Mouse (Mus musculus) telencephalon, adult 2 months (tissue): ENCODE data around the gene Tmem267.
"Not testable (repeated sequence)": the region's sequence is repeated elsewhere in the genome, so short reads cannot be mapped to it uniquely, and the experiment has no call there.

ENCODE experiments used
- DNase-seq: peaks from one replicate; pipeline ENCODE4 v3.0.0-alpha.2; 2011; ENCODE audit warnings: low read depth, low spot score

Gene Tmem267

DNA sequence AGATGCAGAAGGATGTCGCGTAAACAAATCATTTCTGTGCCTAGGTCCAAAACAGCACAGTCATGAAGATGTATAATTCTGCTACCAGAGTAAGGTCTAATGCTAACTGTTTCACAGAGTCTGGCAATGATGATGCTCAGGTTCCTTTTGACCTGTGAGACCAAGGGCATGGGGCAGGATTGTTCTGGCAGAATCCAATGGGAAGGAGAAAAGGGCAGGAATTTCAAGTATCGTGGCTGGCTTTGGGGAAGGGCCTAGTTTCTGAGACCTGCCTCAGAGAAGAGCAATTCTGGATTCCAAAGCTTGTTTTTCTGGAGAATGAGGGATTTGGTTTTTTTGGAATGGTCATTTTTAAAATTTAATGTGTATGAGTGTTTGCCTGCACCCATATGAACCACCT is 131.0 kb downstream of the Tmem267 start:
- no peak for DNase-seq

DNA sequence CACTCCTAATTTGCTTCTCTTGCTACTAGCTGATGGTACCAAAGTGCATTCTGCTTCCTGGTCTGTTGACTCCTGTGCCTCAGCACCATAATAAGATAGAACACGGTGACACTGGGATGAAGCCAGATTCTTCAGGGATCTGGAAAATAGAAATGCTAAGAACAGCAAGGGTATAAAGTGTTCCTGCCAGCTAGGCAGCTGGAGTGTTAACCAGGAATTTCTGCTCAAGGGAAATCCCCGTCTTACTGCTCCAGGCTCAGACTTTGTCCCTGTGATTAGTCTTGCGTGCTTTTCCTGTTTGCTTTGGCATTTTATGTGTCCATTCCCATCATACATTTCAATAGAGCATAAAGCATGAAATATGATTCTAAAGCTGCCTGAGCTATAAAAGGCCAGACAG is 131.9 kb downstream of the Tmem267 start:
- no peak for DNase-seq

DNA sequence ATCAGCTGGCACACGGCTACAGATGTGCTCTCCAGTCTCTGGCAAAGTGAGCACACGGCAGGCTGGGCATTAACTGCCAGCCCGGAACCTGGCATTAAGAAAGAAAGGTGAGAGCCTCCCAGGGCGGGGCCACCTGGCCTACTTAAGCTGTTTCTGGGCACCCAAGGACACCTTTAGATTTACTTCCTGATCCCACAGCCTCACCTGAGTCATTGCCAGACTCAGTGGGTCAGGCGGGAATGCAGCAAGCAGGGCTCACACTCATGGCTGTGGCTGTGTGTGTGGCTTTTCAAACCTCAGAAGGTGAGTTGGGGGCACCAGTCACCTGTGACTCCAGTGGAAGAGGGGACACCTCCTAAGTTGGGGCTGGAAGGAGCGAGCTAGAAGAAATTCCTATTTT is 135.8 kb downstream of the Tmem267 start, which contains the start of gene Ccl28:
Gene Ccl28 (plus strand): TSS at position 186 of the 400 bp plus-strand sequence.
- no peak for DNase-seq

DNA sequence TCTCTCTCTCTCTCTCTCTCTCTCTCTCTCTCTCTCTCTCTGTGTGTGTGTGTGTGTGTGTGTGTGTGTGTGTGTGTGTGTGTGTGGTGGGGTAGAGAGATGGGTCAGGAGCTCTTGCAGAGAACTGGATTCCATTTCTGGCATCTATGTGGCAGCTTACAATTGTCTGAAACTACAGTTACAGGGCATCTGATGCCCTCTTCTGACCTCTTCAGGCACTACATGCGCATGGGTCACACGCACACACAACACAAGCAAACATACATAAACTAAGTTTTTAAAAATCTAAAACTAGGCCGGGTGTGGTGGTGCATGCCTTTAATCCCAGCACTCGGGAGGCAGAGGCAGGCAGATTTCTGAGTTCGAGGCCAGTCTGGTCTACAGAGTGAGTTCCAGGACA is 138.1 kb downstream of the Tmem267 start:
- DNase-seq = not testable (repeated sequence)

DNA sequence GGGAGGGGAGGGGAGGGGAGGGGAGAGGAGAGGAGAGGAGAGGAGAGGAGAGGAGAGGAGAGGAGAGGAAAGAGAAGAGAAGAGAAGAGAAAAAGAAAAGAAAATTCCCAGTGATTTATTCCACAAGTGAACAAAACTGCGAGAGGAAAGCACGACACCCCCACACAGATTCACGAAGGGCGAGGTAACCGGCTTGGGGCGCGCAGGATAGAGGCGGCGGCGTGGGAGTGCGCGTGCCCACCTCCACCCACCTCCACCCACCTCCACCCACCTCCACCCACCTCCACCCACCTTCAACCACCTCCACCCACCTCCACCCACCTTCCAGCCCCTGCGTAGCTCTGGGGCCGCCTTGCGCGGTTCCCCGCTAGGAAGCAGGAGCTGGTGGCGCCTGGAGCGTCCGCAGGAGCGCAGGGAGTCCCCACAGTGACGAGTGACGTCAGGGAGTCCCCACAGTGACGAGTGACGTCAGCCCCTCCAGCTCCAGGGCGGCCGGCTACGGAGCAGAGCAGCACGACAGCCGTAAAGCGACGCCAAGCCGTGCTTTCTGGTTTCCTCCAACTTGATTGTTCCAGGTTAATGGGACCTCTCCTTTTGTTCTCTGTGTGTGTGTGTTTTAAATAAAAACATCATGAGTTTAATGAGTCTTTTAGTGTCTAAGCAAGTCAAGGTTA is 143.8 kb downstream of the Tmem267 start:
- DNase-seq = peak; percentile 87

DNA sequence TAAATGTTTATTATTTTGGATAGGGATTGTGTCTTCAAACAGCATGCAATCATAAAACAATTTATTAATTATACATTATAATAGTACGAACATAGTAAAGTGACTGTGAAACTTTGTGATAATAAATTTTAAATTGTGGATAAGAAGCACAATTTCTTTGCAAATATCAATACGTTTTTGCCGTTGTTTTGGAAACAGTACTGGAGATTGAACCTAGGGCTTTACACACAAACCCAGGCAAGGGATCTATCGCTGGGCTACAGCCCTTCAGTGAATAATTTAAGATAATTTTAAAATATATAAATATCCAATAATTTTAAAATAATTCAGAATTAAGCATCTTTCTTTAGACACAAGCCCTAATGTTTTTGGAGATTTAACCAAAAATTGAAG is 144.3 kb downstream of the Tmem267 start:
- no peak for DNase-seq

GRCm38 (mm10) chr13:119635496-119635895 is 147.7 kb downstream of the Tmem267 start:
- DNase-seq = no peak

DNA sequence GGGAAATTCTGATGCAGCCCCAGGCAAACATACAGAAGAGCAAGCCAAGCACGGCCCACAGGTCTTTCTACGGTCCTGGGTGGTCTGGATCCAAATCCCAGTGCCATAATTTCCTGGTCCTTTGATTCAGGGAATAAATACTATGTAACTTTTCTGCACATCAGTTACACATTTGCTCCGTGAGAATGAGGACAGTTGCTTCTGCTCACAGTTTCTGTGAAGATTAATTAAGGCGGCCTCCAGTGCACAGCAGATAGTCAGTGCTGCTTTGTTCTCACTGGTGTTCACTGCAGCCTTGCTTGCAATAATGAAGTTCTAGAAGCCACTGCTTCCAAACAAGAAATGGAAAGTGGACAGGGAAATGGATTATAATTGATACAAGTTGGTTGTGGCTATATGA is 150.0 kb downstream of the Tmem267 start:
- DNase-seq = no peak

- DNase-seq = no peak
Observed at GRCm38 (mm10) chr13:119638449-119638848, 150.6 kb downstream of the Tmem267 start.

GRCm38 (mm10) chr13:119639302-119639701 is 151.5 kb downstream of the Tmem267 start:
- DNase-seq = no peak

DNA sequence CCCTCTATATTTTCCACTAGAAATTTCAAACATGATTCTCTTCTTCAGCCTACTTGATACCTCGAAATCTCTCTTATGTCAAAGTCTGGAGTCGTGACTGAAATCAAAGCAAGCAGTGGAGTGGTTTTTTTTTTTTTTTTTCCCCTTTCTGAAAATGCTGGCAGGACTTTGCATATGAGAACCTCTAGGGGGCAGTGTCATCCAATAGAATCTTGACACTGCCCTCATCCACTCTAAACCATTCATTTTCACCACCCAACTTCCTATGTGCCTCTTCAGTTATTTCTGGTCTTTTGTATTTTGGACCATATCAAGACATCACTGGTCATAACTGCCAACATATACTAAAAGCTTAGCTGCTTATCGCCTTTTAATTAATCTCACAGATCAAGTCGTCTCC is 152.7 kb downstream of the Tmem267 start:
- no peak for DNase-seq

- no peak for DNase-seq
Observed at GRCm38 (mm10) chr13:119641145-119641544, 153.3 kb downstream of the Tmem267 start.

GRCm38 (mm10) chr13:119644769-119645168 is 156.9 kb downstream of the Tmem267 start:
- DNase-seq = no peak

DNA sequence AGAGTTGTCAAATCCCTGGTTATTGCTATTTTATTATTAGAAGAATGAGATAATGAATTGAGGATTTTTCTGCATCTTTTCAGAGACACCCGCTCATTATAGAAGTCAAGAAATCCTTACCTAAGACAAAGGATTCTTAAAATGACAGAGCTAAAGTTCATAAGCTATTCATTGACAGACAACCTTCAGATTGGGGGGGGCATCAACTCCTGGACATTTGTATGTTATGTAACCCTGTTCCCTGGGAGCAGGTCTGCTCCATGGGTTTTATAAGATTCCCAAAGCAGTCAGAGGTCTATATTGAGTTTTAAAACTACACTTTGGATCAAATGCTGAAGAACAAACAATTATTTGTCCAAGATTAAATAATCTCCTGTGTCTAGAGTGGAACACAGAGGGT is 158.7 kb downstream of the Tmem267 start:
- DNase-seq = no peak

DNA sequence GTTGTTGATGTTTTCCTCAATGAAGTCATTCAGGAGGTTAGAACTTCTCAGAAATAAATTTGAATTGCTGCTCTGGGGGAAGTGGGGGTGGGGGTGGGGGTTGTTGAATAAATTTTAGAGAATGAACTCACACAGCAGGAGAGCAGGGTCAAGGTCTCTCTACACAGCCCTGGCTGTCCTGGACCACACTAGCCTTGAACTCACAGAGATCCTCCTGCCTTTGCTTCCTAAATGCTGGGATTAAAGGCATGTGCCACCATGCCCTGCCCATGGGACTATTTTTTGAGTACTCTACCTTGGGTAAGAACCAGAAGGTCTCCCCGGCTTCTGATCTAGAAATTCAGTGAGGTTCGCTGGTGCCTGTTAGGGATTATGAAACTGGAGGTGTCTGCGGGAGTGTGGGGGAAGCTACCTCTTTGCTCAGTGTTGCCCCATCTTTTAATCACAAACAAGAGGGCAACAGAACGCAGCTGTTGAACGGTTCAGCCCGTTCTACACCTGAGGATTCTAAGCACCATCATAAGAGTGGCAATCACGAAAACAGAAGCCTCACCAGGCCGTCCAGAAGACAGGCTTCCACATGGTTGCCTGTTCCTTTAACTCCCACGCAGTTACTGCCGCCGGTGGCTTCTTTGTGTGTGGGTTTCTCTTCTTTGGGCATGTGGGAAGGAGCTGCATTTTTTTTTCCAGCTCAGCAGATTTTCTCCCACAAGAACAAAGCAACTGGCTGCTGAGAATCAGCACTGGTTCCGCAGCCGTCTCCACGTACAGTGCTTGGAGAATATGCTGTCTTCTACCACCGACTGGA is 161.3 kb downstream of the Tmem267 start:
- DNase-seq = peak; percentile 93

- no peak for DNase-seq
Observed at GRCm38 (mm10) chr13:119649699-119650046, 161.8 kb downstream of the Tmem267 start.

DNA sequence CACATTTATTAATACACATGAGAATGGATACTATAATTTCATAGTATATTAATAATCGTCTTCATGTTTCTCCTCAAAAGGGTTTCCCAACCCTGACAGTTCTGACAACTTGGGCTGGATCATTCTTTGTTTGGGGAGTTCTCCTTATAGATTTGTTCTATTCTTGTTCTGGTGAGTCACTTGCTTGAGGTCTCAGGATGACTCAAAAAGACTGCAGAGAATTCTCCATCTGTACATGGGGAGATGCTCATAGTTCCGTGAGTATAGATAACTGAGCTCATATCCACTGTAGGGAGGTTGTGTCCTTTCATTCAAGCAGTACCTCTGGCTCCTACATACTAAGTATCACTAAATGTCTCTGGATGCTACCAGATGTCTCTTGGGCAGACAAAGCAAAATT is 166.9 kb downstream of the Tmem267 start:
- peak; percentile 67 for DNase-seq

DNA sequence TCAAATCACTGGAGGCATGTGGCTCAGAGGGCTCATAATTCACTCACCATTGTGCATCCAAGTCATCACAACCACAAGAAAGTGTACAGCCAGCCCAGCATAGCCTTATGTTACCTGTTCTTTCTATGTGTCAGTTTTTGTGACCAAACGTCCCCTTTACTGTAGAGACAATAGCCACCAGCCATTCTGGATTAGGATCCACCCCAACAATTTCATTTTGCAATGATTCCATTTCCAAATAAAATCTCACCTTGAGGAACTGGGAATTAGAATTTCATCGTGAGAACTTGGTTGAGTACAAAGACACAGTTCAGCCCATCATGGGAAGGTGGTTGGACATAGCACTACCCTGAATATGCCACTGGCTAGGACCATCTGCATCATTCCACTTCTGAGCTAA is 168.4 kb downstream of the Tmem267 start:
- no peak for DNase-seq

- no peak for DNase-seq
Observed at GRCm38 (mm10) chr13:119656846-119657416, 169.1 kb downstream of the Tmem267 start.
